Mouse (Mus musculus): ENCODE measurements around the gene Saxo1. TPM values are rescaled to one million over a fixed set of nuclear protein-coding genes. Genes with fewer than 3 reads are reported as not detected.

Gene Saxo1
- polyA plus RNA-seq, 1 experiment from 2014 or later: not detected

DNA sequence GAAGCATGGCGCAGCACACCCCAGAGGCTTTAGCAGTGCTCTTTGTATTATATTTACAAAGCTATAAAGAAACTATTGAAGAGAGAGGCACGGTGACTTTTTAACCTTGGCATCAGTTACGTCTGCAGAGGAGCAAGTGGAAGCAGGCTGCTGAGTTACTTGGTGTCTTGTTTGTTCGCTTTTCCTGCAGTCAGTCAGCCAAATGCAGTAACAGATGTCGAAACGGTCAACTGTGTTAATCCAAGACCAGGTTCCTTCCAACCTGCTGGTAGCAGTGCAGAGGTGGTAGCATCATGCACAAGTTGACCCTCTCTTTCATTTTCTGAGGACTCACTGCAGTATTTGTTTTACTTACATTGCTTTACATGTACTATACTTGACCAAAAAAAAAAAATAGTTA lies 135.5 kb downstream of the Saxo1 start:
- Histone ChIP-seq H3K4me3 (ENCODE audit: low read depth, low read length) (no peak overlapping the region), H3K27me3 (replicated peaks; ENCODE audit: control insufficient read depth, insufficient read depth, low read length) (no peaks in the 10 kb centered on the region), H3K4me1 (ENCODE audit: control insufficient read depth, insufficient read depth, low read length) (no peaks in the 10 kb centered on the region), H3K4me2 (ENCODE audit: low read length) (no peak overlapping the region), H3K27ac (ENCODE audit: low read depth, low read length) (no peak overlapping the region), H3K36me3 (ENCODE audit: control insufficient read depth, insufficient read depth, low read length) (no peaks in the 10 kb centered on the region), H3K9ac (ENCODE audit: low read length) (no peak overlapping the region), H3K9me3 (replicated peaks; ENCODE audit: control insufficient read depth, low read length) (no peaks in the 10 kb centered on the region)
- no peak for DNase-seq (ENCODE audit: low spot score)
- WGBS: 84% methylated on average over 6 of the region's 6 CpGs
- ATAC-seq: no peak

DNA sequence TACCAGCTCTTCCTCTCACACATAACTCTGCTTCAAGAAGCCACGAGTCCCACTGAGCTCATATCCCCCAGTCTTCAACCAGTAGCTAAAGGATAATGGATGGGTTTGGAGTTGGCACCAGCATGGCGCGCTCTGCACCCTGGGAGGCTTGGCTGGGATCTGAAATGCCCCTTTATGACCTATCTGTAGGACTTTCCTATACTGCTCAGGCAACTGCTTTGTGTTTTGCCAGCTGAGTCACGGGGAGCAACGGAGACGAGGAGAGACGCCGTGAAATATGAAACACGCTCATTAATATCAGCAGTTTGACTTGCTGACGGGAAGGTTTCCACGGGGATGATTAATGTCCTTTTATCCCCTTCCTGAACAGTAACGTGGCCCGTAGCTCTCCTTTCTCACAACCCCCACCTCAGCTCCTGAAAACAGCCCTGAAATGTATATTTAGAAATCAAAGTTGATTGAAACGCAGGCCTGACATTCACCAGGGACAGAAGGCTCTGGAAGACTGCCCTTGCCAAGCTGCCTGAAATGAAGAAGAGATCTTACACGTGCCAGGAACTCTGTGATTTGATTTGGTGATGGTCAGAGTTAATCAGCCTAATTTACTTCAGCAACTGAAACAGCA lies 141.6 kb downstream of the Saxo1 start:
- peak; percentile 13 for DNase-seq (ENCODE audit: low spot score)
- no peaks in the 10 kb centered on the region for H3K27me3 ChIP-seq (replicated peaks; ENCODE audit: control insufficient read depth, insufficient read depth, low read length)
- no peak overlapping the region for H3K4me3 ChIP-seq (ENCODE audit: low read depth, low read length)
- ATAC-seq: no peak
- no peaks in the 10 kb centered on the region for H3K4me1 ChIP-seq (ENCODE audit: control insufficient read depth, insufficient read depth, low read length)
- WGBS: 76% methylated on average over 15 of the region's 15 CpGs
- no peaks in the 10 kb centered on the region for H3K36me3 ChIP-seq (ENCODE audit: control insufficient read depth, insufficient read depth, low read length)
- H3K9me3 ChIP-seq (replicated peaks; ENCODE audit: control insufficient read depth, low read length): no peaks in the 10 kb centered on the region
- H3K27ac ChIP-seq (ENCODE audit: low read depth, low read length): no peak overlapping the region
- no peak overlapping the region for H3K4me2 ChIP-seq (ENCODE audit: low read length)
- no peak overlapping the region for H3K9ac ChIP-seq (ENCODE audit: low read length)

DNA sequence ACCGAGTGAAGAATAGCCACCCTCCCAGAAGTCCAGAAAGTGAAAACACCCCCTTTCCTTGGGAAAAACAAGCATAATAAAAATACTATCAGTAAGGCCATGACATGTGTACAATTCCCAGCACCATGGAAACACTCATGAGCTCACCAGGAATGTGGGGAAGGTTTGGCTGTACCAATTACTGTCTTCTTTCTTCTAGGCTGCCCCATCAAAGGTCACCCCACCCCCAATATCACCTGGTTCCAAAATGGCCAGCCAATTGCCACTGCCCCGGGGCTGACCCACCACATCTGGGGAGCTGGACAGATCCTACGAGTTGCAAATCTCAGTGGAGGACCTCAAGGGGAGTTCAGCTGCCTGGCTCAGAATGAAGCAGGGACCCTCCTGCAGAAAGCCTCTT lies 144.7 kb downstream of the Saxo1 start:
- Histone ChIP-seq H3K4me3 (ENCODE audit: low read depth, low read length) (no peak overlapping the region), H3K9me3 (replicated peaks; ENCODE audit: control insufficient read depth, low read length) (no peaks in the 10 kb centered on the region), H3K27ac (ENCODE audit: low read depth, low read length) (no peak overlapping the region), H3K4me1 (ENCODE audit: control insufficient read depth, insufficient read depth, low read length) (no peaks in the 10 kb centered on the region), H3K36me3 (ENCODE audit: control insufficient read depth, insufficient read depth, low read length) (no peaks in the 10 kb centered on the region), H3K9ac (ENCODE audit: low read length) (no peak overlapping the region), H3K4me2 (ENCODE audit: low read length) (no peak overlapping the region), H3K27me3 (replicated peaks; ENCODE audit: control insufficient read depth, insufficient read depth, low read length) (no peaks in the 10 kb centered on the region)
- DNase-seq (ENCODE audit: low spot score) (no peak), ATAC-seq (no peak)
- 68% methylated on average over 3 of the region's 3 CpGs for WGBS

DNA sequence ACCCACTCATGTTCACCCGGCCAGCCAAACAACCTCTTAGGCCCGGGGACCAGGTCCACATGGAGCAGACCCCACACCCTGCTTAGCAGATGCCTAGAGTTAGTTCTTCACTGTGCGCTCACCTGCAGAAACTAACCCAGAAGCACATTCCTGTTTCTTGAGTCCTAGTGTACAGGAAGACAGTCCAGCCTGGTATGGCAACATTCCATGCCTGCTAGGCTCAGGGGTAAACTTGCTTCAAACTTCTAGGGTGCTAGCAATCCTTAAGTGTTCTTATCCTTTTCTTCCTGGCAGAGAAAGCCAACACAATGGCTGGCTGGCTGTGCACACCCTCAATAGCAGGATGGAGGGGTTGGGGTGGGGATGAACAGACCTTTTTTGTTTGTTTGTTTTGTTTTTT lies 147.2 kb downstream of the Saxo1 start:
- 94% methylated on average over 3 of the region's 3 CpGs for WGBS

DNA sequence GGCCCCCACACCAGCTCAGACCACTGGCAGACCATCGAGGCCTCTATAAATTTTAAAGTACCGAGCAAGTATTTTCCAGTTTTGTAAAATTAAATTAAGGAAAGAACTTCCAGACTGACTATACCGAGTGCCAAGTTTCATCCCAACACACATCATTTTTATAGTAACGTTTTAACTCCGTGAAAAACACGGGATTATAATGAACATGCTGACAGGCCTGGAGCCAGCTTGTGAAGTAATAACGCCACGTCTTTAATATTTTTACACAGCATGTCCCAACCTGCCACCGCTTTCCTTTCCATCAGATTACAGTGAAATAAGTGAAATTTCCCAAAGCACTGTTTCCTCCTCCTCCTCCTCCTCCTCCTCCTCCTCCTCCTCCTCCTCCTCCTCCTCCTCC lies 149.7 kb downstream of the Saxo1 start:
- Histone ChIP-seq H3K4me3 (ENCODE audit: low read depth, low read length) (no peak overlapping the region), H3K4me1 (ENCODE audit: control insufficient read depth, insufficient read depth, low read length) (no peaks in the 10 kb centered on the region), H3K4me2 (ENCODE audit: low read length) (no peak overlapping the region), H3K27ac (ENCODE audit: low read depth, low read length) (no peak overlapping the region), H3K9me3 (replicated peaks; ENCODE audit: control insufficient read depth, low read length) (no peaks in the 10 kb centered on the region), H3K9ac (ENCODE audit: low read length) (no peak overlapping the region), H3K36me3 (ENCODE audit: control insufficient read depth, insufficient read depth, low read length) (no peaks in the 10 kb centered on the region), H3K27me3 (replicated peaks; ENCODE audit: control insufficient read depth, insufficient read depth, low read length) (no peaks in the 10 kb centered on the region)
- ATAC-seq (no peak), DNase-seq (ENCODE audit: low spot score) (no peak)
- WGBS: 94% methylated on average over 9 of the region's 9 CpGs

More for the DNA sequence above, 147.2 kb downstream of the Saxo1 start:
- no peaks in the 10 kb centered on the region for H3K9me3 ChIP-seq (replicated peaks; ENCODE audit: control insufficient read depth, low read length)
- H3K4me1 ChIP-seq (ENCODE audit: control insufficient read depth, insufficient read depth, low read length): no peaks in the 10 kb centered on the region
- no peak overlapping the region for H3K4me3 ChIP-seq (ENCODE audit: low read depth, low read length)
- no peak overlapping the region for H3K9ac ChIP-seq (ENCODE audit: low read length)
- no peak overlapping the region for H3K27ac ChIP-seq (ENCODE audit: low read depth, low read length)
- no peak overlapping the region for H3K4me2 ChIP-seq (ENCODE audit: low read length)
- no peaks in the 10 kb centered on the region for H3K36me3 ChIP-seq (ENCODE audit: control insufficient read depth, insufficient read depth, low read length)
- no peak for DNase-seq (ENCODE audit: low spot score)
- no peaks in the 10 kb centered on the region for H3K27me3 ChIP-seq (replicated peaks; ENCODE audit: control insufficient read depth, insufficient read depth, low read length)
- ATAC-seq: no peak

DNA sequence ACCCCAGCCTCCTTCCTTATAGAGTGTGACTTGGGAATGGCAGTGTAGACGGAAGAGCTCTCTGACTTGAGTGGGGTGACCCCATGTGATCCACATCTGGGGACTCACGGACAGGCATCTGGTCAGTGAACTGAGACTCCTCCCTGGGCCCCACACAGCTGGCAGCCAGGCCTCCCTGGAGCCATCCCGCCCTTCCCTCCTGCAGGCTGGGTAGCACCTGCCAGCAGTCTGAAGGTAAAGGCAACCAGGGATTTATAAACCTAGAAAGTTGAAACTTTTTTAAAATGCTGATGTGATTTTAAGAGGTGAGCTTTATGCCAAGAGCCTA lies 151.0 kb downstream of the Saxo1 start:
- Histone ChIP-seq H3K9me3 (replicated peaks; ENCODE audit: control insufficient read depth, low read length) (no peaks in the 10 kb centered on the region), H3K4me3 (ENCODE audit: low read depth, low read length) (no peak overlapping the region), H3K27ac (ENCODE audit: low read depth, low read length) (no peak overlapping the region), H3K4me2 (ENCODE audit: low read length) (no peak overlapping the region), H3K4me1 (ENCODE audit: control insufficient read depth, insufficient read depth, low read length) (no peaks in the 10 kb centered on the region), H3K27me3 (replicated peaks; ENCODE audit: control insufficient read depth, insufficient read depth, low read length) (no peaks in the 10 kb centered on the region), H3K9ac (ENCODE audit: low read length) (no peak overlapping the region), H3K36me3 (ENCODE audit: control insufficient read depth, insufficient read depth, low read length) (no peaks in the 10 kb centered on the region)
- DNase-seq (ENCODE audit: low spot score): no peak
- WGBS: 88% methylated on average over 3 of the region's 3 CpGs
- ATAC-seq: no peak

DNA sequence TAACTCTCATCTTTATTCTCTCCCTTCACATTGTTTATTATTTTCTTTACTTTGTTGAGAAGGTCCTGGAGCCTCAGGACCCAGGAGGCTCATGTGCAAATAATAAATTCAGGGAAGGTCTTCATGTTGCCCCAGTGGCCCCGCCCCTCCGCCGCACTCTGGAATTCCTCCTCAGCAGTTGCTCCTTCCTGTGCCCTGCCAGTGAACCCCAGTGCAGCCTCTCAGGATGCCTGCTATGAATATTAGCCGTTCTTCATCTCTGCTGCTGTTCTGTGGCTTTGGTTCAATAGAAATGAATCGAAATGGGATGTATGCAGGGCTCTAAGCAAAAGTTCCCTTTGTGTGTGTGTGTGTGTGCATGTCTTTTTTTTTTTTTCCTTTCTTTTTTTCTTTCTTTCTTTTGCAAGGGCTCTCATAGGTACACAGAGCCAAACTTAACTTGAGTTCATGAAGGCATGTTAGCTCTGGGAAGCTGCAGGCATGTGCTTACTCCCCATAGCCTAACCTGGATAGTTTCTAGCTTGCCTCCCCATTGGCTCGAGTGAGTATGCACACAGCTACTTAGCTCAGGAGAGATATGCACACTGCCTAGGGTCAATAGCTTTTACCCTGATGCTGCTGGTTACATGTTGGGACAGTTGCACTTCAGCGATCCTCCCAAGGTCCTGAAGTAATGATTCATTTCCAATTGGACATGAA lies 151.5 kb downstream of the Saxo1 start:
- Histone ChIP-seq H3K4me1 (ENCODE audit: control insufficient read depth, insufficient read depth, low read length) (no peaks in the 10 kb centered on the region), H3K9me3 (replicated peaks; ENCODE audit: control insufficient read depth, low read length) (no peaks in the 10 kb centered on the region), H3K27ac (ENCODE audit: low read depth, low read length) (no peak overlapping the region), H3K9ac (ENCODE audit: low read length) (no peak overlapping the region), H3K36me3 (ENCODE audit: control insufficient read depth, insufficient read depth, low read length) (no peaks in the 10 kb centered on the region), H3K4me2 (ENCODE audit: low read length) (no peak overlapping the region), H3K27me3 (replicated peaks; ENCODE audit: control insufficient read depth, insufficient read depth, low read length) (no peaks in the 10 kb centered on the region), H3K4me3 (ENCODE audit: low read depth, low read length) (no peak overlapping the region)
- DNase-seq (ENCODE audit: low spot score) (no peak), ATAC-seq (no peak)
- 83% methylated on average over 7 of the region's 7 CpGs for whole genome bisulfite sequencing

DNA sequence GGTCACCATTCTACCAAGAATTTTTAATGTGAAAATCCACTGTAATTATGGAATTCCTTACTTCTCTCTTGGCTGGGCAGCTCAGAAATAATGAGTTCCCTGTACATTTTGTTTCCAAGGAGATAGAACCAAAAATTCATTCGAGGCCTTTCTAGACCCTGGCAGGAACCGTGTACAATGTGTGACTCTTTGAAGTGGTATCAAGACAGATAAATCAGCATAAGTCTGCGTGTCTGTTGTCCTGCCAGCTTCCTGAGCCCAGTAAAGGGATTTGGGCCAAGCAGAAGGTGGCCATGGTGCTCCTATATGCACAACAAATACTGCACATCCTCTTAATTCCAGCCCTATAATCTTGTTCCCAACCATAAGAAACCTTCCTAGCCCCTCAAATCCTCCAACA lies 157.0 kb downstream of the Saxo1 start:
- Histone ChIP-seq H3K4me2 (ENCODE audit: low read length) (no peak overlapping the region), H3K4me3 (ENCODE audit: low read depth, low read length) (no peak overlapping the region), H3K9me3 (replicated peaks; ENCODE audit: control insufficient read depth, low read length) (no peaks in the 10 kb centered on the region), H3K27ac (ENCODE audit: low read depth, low read length) (no peak overlapping the region), H3K9ac (ENCODE audit: low read length) (no peak overlapping the region), H3K27me3 (replicated peaks; ENCODE audit: control insufficient read depth, insufficient read depth, low read length) (no peaks in the 10 kb centered on the region), H3K36me3 (ENCODE audit: control insufficient read depth, insufficient read depth, low read length) (no peaks in the 10 kb centered on the region), H3K4me1 (ENCODE audit: control insufficient read depth, insufficient read depth, low read length) (no peaks in the 10 kb centered on the region; the same call in 1 of the 2 replicates)
- 54% methylated on average over 3 of the region's 3 CpGs for WGBS
- no peak for DNase-seq (ENCODE audit: low spot score)
- ATAC-seq: no peak

DNA sequence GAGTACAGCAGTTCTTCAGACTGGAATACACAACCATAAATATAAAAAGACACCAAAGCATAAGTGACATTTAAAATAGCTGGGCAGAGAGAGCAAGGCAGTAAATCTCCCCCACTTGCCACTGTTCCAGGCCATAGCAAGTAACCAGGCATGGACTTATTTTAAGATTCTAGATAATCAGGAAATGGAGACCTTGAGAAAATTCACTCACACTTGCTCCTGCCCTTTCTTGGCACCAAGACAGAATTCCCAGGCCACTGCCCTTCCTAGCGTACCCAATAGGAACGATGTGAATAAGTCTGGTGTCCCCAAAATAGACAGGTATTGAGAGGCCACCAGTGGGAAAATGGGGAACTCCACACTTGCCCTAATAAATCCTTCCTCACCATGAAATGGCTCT lies 160.7 kb downstream of the Saxo1 start:
- 73% methylated on average over 2 of the region's 2 CpGs for WGBS
- H3K4me1 ChIP-seq (ENCODE audit: control insufficient read depth, insufficient read depth, low read length): no peaks in the 10 kb centered on the region; the same call in 1 of the 2 replicates
- no peak for ATAC-seq
- no peaks in the 10 kb centered on the region for H3K9me3 ChIP-seq (replicated peaks; ENCODE audit: control insufficient read depth, low read length)
- H3K4me3 ChIP-seq (ENCODE audit: low read depth, low read length): no peak overlapping the region
- no peaks in the 10 kb centered on the region for H3K27me3 ChIP-seq (replicated peaks; ENCODE audit: control insufficient read depth, insufficient read depth, low read length)
- H3K27ac ChIP-seq (ENCODE audit: low read depth, low read length): no peak overlapping the region
- no peak overlapping the region for H3K9ac ChIP-seq (ENCODE audit: low read length)
- no peaks in the 10 kb centered on the region for H3K36me3 ChIP-seq (ENCODE audit: control insufficient read depth, insufficient read depth, low read length)
- no peak for DNase-seq (ENCODE audit: low spot score)
- H3K4me2 ChIP-seq (ENCODE audit: low read length): no peak overlapping the region

Measured in forebrain, embryonic 14.5 days (tissue).